Comparison of ENCODE assay signal across 9 mouse cellular contexts in the genomic region with DNA sequence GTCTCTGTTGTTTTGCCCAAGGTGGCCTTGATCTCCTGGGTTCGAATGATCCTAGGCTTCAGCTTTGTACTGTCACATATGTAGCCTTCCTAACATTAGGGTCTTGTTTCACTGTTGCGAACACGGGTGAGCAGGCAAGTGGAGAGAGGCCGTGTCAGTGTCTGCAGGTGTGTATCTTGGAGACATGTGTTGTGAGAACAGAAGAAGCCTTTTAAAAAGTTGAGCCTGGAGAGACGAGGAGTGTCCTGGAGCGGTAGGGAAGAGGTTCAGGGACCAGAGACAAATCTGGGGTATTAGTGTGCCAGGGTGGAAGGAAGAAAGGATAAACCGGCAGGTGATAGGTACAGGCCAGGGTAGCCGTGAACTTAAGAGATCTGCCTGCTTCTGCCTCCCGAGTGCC. TPM values are rescaled to one million over a fixed set of nuclear protein-coding genes. Genes with fewer than 3 reads are reported as not detected.
DNase-seq lines count a peak whose midpoint lies in the region; ATAC-seq and TF ChIP-seq lines count a peak whose summit lies in the region.
"Had no signal": no experiment of that assay in that cellular context is flagged by ENCODE, and none has a peak within 500 bp of the region (broad histone marks: within the 10 kb centered on the region; RNA-seq: fewer than 3 reads in every experiment).

No protein-coding gene starts in this region.

- peaks cover 23% of the 10 kb centered on the region; the same call in 1 of the 2 replicates for H3K4me1 ChIP-seq in hindbrain, postnatal 0 days (ENCODE audit: insufficient read depth, low read length)
- peaks cover 22% of the 10 kb centered on the region for H3K4me1 ChIP-seq in neural tube, embryonic 12.5 days

- ATAC-seq in hindbrain, postnatal 0 days, result no peak
- ATAC-seq in neural tube, embryonic 12.5 days (ENCODE audit: low FRiP score, low read depth), result no peak

- peak overlapping the region; percentile 79 for H3K4me3 ChIP-seq in hindbrain, postnatal 0 days (ENCODE audit: low read length)
- peak overlapping the region; percentile 59 for H3K4me3 ChIP-seq in neural tube, embryonic 12.5 days

- peaks cover 5% of the 10 kb centered on the region; the same call in 1 of the 2 replicates for H3K36me3 ChIP-seq in hindbrain, postnatal 0 days (ENCODE audit: insufficient read depth, low read length)
- H3K36me3 ChIP-seq in neural tube, embryonic 12.5 days, result peaks cover 27% of the 10 kb centered on the region

- intact Hi-C loops in heart, postnatal 36 days (cut with DNase I), result loop anchor here (2.0 to 5.0 kb wide), 4 partner anchors 106 to 321 kb away; a partner anchor contains a TSS
- intact Hi-C loops in left cerebral cortex, postnatal 4 days (cut with DNase I), result no loop called here

- 87% methylated on average over 9 of the region's 9 CpGs for WGBS in hindbrain, postnatal 0 days
- 86% methylated on average over 9 of the region's 9 CpGs for WGBS in neural tube, embryonic 12.5 days

- H3K9ac ChIP-seq in hindbrain, postnatal 0 days (replicated peaks; ENCODE audit: low read length), result peak overlapping the region; percentile 57
- H3K9ac ChIP-seq in neural tube, embryonic 12.5 days, result peak overlapping the region; percentile 61; the same call in 1 of the 2 replicates

- H3K9me3 ChIP-seq in hindbrain, postnatal 0 days (ENCODE audit: low read length), result no peaks in the 10 kb centered on the region
- no peaks in the 10 kb centered on the region for H3K9me3 ChIP-seq in neural tube, embryonic 12.5 days

- peak overlapping the region; percentile 96 for H3K4me2 ChIP-seq in hindbrain, postnatal 0 days (ENCODE audit: low read depth, low read length)
- H3K4me2 ChIP-seq in neural tube, embryonic 12.5 days (replicated peaks), result peak overlapping the region; percentile 91

- peak; percentile 0 for DNase-seq in heart, adult 9 months (ENCODE audit: low spot score in 2 of 2)
- no peak for DNase-seq in heart, postnatal 36 days
- peak; percentile 5 for DNase-seq in urinary bladder, postnatal 10 days (ENCODE audit: low spot score)
- no peak for DNase-seq in urinary bladder, adult 18-20 months (ENCODE audit: low spot score in 2 of 2)
- DNase-seq in hindbrain, postnatal 0 days (ENCODE audit: low spot score), result no peak
- no peak for DNase-seq in left cerebral cortex, postnatal 4 days
- DNase-seq in c-Kit-positive CD71-positive TER-119-positive erythroid progenitor cells, embryonic 14.5 days (ENCODE audit: low spot score), result no peak

- no peak for TF ChIP-seq CTCF in hindbrain, postnatal 0 days (IDR thresholded peaks at IDR 0.05; ENCODE audit: low read depth)

- no peak overlapping the region for H3K27ac ChIP-seq in hindbrain, postnatal 0 days
- H3K27ac ChIP-seq in neural tube, embryonic 12.5 days, result no peak overlapping the region

- no peaks in the 10 kb centered on the region for H3K27me3 ChIP-seq in hindbrain, postnatal 0 days (ENCODE audit: insufficient read depth, low read length)
- H3K27me3 ChIP-seq in neural tube, embryonic 12.5 days (replicated peaks), result no peaks in the 10 kb centered on the region

RNA-seq across cellular contexts. Expression of a gene that starts 1.4 kb away (rescaled TPM):
- 10 to 100 TPM; 27.2 to 33.7 TPM for total RNA-seq in heart, postnatal 36 days (2021)
- 1.7 and 2.9 TPM in 2 replicates for total RNA-seq in hindbrain, postnatal 0 days (2014; rRNA removed)
- polyA plus RNA-seq in hindbrain, postnatal 0 days (2015; fragmentation: Nextera tagmentation; extraction: Ambion mirVana), result 1.5 and 2.1 TPM in 2 replicates
- 0.78 and 2.2 TPM in 2 replicates for polyA plus RNA-seq in neural tube, embryonic 12.5 days (2016; fragmentation: Nextera tagmentation; extraction: Ambion mirVana)
- total RNA-seq in left cerebral cortex, postnatal 4 days (2021), result 1 to 10 TPM; 2.8 to 3.3 TPM

RNA-seq across cellular contexts. Expression of a gene that starts 2.3 kb away (rescaled TPM):
- total RNA-seq in heart, postnatal 36 days (2021), result 10 to 100 TPM; 24.9 to 27.7 TPM
- 46.2 and 47.2 TPM in 2 replicates for total RNA-seq in hindbrain, postnatal 0 days (2014; rRNA removed)
- 38.3 and 39.0 TPM in 2 replicates for polyA plus RNA-seq in hindbrain, postnatal 0 days (2015; fragmentation: Nextera tagmentation; extraction: Ambion mirVana)
- 48.8 and 51.0 TPM in 2 replicates for polyA plus RNA-seq in neural tube, embryonic 12.5 days (2016; fragmentation: Nextera tagmentation; extraction: Ambion mirVana)
- 10 to 100 TPM; 46.9 to 55.2 TPM for total RNA-seq in left cerebral cortex, postnatal 4 days (2021)

RNA-seq across cellular contexts. Expression of a gene that starts 12.4 kb away (rescaled TPM):
- total RNA-seq in heart, postnatal 36 days (2021), result not detected
- total RNA-seq in hindbrain, postnatal 0 days (2014; rRNA removed), result 1.9 and 3.1 TPM in 2 replicates
- 3.2 TPM in 2 replicates for polyA plus RNA-seq in hindbrain, postnatal 0 days (2015; fragmentation: Nextera tagmentation; extraction: Ambion mirVana)
- 0.52 and 0.66 TPM in 2 replicates for polyA plus RNA-seq in neural tube, embryonic 12.5 days (2016; fragmentation: Nextera tagmentation; extraction: Ambion mirVana)
- 1 to 10 TPM in 1 of 2 experiments, under 1 TPM in 1; 0.94 to 1.3 TPM for total RNA-seq in left cerebral cortex, postnatal 4 days (2021)

RNA-seq across cellular contexts. Expression of a gene that starts 21.7 kb away (rescaled TPM):
- total RNA-seq in heart, postnatal 36 days (2021), result not detected
- not detected in 2 replicates for total RNA-seq in hindbrain, postnatal 0 days (2014; rRNA removed)
- polyA plus RNA-seq in hindbrain, postnatal 0 days (2015; fragmentation: Nextera tagmentation; extraction: Ambion mirVana), result not detected in 2 replicates
- not detected in 2 replicates for polyA plus RNA-seq in neural tube, embryonic 12.5 days (2016; fragmentation: Nextera tagmentation; extraction: Ambion mirVana)
- not detected for total RNA-seq in left cerebral cortex, postnatal 4 days (2021)
- total RNA-seq: gastrocnemius, postnatal 36 days had no signal

RNA-seq across cellular contexts. Expression of a gene that starts 25.0 kb away (rescaled TPM):
- 10 to 100 TPM; 72.8 to 73.4 TPM for total RNA-seq in heart, postnatal 36 days (2021)
- 623 and 719 TPM in 2 replicates for total RNA-seq in hindbrain, postnatal 0 days (2014; rRNA removed)
- 214 and 228 TPM in 2 replicates for polyA plus RNA-seq in hindbrain, postnatal 0 days (2015; fragmentation: Nextera tagmentation; extraction: Ambion mirVana)
- 358 and 362 TPM in 2 replicates for polyA plus RNA-seq in neural tube, embryonic 12.5 days (2016; fragmentation: Nextera tagmentation; extraction: Ambion mirVana)
- 100 to 1,000 TPM; 409 to 418 TPM for total RNA-seq in left cerebral cortex, postnatal 4 days (2021)

Comparison
In these comparisons a context has a peak if more than half of its experiments do, and no peak if none do; other contexts are left out.
1. DNase-seq: peak in heart, adult 9 months (2 of 2) and urinary bladder, postnatal 10 days (single experiment); none in heart, postnatal 36 days (0 of 2), urinary bladder, adult 18-20 months (0 of 2), hindbrain, postnatal 0 days (single experiment), left cerebral cortex, postnatal 4 days (single experiment) and c-Kit-positive CD71-positive TER-119-positive erythroid progenitor cells, embryonic 14.5 days (single experiment).